Mouse (Mus musculus) adrenal gland, postnatal 36 days (tissue): ENCODE data around the gene Ms4a5. TPM values are rescaled to one million over a fixed set of nuclear protein-coding genes. Genes with fewer than 3 reads are reported as not detected.
"Not testable (repeated sequence)": the region's sequence is repeated elsewhere in the genome, so short reads cannot be mapped to it uniquely, and the experiment has no call there.

ENCODE experiments used
- DNase-seq, 2 experiments: peaks; one replicate each; pipeline ENCODE4 v3.0.0; 2021; ENCODE audit warnings: mixed read lengths in 1 of 2
- long read RNA-seq, 2 experiments: library from polyadenylated mRNA; stranded (forward); transcript quantifications; one replicate each; pipeline ENCODE4 v2.0.0; 2021; ENCODE audit warnings: borderline sequencing depth in 2 of 2
- total RNA-seq, 2 experiments: library from RNA; stranded (reverse); gene quantifications; 2 replicates each; pipeline ENCODE4 v1.2.3; 2021

Gene Ms4a5
- total RNA-seq = not detected
- long read RNA-seq, experiment 1 = 0 reads
- long read RNA-seq, experiment 2 = 0 reads

DNA sequence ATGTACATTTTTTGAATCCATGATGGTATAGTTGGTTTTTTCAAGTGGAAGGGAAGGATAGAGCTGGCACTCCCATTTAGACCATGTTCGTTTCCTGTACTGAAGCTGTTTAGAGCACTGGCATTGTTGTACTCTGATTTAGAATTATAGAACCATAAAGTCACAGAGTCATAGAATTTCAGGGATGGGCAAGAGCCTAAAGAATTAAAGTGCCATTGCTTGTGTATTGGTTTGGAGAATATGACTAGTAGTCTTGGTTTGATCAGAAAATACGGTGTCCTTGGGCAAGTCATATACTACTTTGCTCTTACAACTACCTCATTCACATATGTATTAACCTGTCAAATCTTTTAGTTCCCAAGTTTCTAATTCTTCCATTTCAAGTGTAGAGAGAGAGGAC is at the start of gene Ms4a5:
Gene Ms4a5 (minus strand): TSS at position 101 of the 400 bp plus-strand sequence.
- DNase-seq = no peak

DNA sequence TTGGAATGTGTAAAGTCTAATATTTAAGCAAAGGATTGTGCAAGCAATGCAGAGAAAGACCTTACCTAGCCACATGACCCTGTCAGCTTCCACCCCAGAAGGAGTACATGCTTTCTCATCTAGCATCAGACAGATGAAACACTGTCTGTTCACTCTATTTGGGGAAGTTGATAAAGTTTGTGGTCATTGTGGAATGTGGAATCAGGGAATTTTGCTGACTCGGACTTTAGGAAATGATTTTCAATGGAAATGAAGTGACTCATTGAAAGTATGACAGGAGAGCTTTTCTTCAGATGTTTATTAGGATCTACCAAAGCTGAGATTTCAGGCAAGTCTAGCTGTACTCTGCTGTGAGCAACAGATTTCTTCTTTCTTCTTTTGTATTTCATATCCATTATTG is 37.5 kb upstream of the Ms4a5 start:
- no peak for DNase-seq

DNA sequence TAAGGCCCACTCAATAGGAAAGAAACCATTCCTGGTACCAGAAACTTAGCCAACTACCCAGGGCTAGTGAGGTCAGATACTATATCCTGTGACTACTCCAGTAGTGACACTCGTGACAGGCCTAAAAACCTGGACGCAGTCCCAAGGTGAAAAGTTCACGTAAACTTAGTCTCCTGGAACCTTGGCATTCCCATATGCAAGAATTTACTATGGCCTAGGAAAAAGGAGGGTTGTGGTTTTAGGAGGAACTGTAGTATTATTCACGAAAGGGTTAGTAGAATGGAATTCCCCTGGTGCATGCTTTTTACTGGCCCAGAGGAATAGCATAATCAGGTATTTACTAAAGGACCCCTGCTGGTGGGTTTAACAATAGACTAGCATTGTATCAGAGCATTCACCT is 33.1 kb upstream of the Ms4a5 start:
- DNase-seq = no peak

DNA sequence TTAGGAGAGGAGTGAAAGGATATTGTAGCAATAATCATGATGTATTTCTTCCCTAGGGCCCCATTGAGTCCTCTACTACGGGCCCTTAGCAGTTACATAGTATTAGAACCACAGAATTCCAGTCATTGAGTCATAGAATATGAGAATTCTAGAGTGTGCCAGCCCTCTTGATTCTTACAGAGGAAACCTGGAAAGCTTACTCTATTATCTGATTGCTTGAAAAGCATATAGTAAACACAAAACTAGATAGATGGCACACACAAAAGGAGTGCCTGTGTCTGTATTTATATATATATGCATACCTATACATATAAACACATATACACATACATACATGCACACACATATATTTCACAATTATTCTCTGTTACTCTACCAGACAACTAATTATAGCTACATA is 30.7 kb upstream of the Ms4a5 start, which contains the start of gene Ms4a14:
Gene Ms4a14 (minus strand): TSS at position 101 of the 400 bp plus-strand sequence.
- DNase-seq = no peak

DNA sequence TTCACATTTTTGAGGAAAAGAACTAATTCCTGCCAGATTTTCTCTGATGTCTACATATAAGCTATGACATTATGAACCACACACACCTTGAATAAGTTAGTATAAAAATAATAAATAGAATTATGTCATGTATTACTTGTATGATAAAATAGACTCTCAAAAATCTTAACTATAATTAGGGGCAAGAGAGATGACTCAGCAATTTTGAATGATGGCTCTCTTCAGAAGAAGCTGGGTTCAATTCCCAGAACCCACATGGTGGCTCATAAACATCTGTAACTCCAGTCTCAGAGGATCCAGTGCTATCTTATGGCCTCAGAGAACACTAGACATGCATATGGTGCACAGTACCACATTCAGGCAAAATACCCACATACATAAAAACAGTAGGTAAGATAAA is 25.2 kb upstream of the Ms4a5 start:
- no peak for DNase-seq

DNA sequence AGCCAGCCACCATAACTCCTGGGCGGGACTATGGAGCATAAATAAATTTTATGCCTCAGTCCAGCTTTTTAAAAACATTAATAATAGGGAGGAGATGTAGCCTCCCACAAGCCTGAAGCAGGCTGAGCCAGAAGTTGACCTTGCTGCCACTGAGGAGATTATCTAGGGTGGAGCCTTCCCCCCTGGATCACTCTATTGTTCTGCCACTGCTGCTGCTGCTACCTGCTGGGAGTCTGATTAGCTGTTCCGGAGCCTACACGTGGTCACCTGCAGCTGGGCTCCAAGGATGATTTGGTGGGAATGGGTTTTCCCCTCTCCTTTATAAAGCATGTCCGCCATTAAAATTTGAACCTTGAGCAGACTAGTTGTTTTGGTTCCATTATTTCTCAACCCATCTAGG is 15.9 kb upstream of the Ms4a5 start:
- not testable (repeated sequence) for DNase-seq

DNA sequence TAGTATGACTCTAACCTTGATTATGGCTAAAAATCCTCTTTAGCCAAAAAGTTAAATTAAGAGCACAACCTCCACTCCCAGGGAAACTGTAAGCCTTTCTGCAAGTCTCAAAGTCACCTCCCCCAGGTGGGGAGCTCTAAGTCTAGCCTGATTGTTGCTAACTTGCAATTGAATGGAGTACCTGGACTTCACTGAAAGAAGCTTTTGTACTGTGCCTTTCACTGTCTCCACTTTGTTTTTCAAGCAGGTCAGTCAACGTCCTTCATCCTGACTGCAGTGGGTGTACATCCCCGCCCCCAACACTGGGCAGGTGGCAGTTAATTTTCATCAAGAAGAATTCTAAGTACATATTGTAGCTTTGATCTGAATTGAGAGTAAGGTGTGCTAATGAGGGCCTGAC is 15.3 kb upstream of the Ms4a5 start:
- DNase-seq = no peak

DNA sequence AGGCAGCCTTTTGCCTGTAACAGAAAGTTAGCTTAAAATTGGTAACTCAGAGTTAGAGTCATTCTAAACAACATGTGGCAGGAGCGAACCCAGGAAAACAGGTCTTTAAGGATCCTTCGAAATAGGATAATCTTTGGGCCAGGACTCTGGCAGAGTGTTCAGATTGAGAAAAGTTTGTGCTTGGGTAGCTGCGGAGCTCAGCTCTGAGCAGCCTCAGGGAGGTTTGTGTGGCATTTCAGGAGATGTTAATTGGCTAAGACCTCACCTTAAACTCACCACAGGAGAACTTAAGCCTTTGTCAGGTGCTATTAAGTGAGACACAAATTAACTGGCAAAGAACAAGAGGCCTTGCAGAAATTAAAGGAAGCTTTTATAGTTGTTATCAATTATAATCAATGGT is 9.9 kb upstream of the Ms4a5 start:
- DNase-seq = not testable (repeated sequence)

DNA sequence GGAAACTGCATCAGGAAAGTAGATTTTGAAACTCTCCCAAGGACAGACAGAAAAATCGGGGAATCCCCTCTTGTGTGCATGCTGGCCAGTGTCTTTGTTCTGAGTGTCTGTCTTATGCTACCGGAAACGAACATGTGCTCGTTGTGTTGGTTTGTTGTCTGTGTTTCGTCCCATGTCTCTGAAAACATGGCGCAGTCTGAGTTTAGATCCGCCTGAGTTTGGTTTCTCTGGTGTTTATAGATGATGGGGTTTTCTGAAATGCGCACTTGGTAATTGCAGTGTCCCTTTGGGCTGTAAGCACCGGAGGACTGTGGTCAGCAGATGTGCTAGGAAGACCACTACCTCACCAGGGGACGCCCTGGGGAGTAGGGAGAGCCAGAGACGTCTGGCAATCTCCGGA is 9.3 kb upstream of the Ms4a5 start:
- DNase-seq = peak in 1 of 2 experiments; percentile 5

DNA sequence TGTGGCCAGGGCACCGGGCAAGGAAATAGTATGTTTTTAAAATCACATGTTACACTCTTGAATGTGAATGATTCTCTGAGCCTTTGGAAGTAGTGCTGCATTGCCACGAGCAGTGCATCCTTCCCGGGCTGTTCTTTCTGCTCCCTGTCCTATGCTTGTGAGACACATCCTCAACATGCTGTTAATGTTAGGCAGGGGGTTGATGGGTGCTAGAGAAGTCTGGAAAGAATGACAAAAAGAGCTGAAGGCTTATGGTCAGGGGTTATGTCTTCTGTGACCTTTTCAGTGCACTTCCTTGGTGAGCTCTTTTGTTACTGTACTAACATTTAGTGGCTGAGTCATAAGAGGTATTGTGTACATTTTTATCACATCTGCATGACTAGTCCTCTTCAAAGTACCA is 3.5 kb downstream of the Ms4a5 start:
- DNase-seq = no peak

DNA sequence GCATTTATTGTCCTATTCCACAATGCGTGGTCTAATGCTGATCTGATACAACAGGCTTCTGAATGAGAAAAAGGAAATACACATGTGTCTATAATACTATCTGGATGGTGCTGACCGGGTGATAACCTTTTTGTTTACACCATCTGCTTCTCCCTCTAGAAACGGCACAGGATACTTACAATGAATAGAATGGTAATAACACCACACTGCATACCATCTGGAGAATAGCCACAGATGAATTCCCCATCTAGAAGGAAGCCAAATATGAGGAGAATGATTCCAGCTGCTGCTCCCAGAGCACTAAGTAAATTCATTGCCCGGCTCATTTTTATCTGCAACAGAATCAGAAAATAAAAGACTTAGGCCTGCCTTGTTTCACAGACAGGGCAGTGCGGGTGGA is 7.2 kb downstream of the Ms4a5 start:
- DNase-seq = no peak

DNA sequence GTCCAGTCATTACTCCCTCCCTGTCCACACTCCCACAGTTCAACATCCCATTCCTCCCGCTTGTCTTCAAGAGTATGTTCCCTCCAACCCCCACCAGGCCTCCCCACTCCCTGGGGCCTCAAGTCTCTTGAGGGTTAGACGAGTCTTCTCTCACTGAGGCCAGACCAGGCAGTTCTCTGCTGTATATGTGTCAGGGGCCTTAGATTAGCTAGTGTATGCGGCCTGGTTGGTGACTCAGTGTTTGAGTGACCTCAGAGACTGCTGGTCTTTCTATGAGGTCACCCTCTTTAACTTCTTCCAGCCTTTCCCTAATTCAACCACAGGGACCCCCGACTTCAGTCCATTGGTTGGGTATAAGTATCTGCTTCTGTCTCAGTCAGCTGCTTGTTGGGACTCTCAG is 16.7 kb downstream of the Ms4a5 start:
- DNase-seq = no peak

DNA sequence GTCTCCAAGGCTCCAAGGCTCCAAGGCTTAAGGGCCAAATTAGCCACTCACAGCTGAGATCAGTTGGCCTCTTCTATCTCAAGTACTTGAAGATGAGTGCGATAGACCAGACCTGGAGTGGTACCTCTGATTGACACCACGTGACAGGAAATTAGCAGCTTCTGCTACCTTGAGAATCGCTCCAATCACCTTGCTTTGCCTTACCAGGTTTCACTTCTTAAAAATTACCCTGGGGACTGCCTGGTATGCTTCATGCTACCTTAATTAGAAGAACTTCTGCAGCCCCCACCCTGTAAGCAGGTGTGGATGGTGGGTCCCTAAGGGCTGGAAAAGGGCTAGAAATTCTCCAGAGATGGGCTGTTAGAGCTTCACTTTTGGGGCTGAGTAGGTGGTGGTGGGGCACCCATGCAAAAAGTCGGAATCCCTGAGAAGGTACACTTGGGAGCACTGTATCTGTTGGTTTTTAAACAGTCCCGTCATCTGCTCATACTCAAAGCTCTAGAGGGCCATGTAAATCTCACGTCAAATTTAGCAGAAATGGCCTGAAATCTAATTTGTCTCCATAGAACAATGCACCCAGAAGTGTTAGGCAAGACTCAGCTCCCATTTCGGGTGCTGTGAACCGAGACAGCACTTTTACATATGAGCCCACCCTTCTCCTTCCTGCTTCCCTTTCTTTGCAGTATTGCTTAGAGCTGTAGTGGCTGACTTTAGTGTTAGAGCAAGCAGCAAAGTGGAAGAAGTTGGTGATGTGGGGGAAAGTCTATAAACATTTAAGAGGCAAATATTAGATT is 17.4 kb downstream of the Ms4a5 start, which contains the start of gene Ms4a1:
Gene Ms4a1 (minus strand): TSS at position 190 of the 794 bp plus-strand sequence.
- no peak for DNase-seq

DNA sequence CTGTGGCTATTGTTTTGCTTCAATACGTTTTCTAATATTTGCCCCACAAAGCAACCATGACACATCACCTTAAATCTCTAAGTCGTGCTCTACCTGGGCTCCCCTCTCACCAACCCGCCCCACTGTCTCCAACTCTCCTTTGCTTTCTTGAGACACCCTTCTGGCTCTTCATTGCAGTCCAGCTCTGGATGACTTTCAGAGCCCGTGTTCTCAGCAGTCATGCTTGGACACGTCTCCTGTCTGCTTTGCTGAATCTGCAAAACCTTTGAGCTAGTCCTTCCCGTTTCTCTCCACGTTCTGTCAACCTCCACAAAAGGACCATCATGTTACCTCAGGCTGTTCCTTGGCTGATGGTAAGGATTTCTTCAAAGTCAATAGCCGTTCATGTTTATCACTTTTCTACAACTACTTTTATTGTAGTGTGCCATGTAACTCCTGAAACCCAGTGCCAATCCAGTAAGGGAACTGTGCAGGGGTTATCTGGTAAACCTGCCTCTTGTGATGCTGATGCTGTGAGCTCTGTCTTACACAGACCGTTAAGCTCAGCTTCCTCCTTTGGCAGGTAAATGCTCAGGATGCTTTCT is 19.0 kb downstream of the Ms4a5 start:
- no peak for DNase-seq

DNA sequence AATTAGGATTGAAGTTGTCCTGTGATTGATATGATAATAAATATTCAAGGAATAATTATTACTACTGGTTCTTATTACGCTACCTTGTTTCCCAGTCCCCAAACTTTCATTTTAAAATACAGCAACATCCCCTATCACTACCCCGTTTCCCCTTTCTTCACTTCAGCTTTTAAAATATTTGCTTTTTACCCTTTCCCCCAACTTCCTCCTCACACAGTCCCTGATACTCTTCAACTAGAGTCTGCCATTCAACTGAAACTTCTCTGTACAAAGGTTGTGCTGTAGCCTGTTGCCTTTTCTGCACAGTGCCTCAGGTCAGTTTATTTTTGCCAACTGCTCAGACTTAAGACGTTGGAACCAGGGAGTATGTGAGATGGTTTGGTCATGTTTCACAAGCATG is 20.1 kb downstream of the Ms4a5 start:
- no peak for DNase-seq

DNA sequence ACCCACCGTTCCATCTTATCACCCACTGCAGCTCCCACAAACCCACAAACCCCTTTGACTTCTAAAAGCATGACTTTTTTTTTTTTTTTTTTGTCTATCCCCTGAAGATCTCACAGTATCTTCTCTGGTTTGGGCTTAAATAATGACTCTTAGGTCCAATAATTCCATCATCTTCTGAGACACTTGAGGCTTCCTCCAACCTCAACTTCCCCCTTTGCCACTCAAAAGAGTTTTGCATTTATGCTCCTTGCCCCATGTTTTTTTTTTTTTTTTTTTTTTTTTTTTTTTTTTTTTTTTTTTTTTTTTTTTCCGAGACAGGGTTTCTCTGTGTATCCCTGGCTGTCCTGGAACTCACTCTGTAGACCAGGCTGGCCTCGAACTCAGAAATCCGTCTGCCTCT is 20.7 kb downstream of the Ms4a5 start:
- not testable (repeated sequence) for DNase-seq

DNA sequence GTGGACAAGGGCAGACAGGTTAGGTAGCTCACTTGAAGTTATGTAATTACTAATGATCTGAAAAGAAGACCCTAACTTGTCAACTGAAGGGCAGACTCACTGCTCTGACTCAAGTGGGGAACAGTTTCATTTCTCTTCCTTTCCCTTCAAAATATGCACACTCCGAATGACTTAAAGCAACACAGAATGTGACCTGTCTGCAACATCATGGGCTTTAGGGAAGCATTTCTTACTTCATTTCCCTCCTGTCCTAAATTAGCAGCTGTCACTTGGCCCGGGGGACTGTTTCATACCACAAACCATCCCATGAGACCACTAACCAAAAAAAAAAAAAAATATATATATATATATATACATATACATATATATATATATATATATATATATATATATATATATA is 22.2 kb downstream of the Ms4a5 start:
- no peak for DNase-seq

DNA sequence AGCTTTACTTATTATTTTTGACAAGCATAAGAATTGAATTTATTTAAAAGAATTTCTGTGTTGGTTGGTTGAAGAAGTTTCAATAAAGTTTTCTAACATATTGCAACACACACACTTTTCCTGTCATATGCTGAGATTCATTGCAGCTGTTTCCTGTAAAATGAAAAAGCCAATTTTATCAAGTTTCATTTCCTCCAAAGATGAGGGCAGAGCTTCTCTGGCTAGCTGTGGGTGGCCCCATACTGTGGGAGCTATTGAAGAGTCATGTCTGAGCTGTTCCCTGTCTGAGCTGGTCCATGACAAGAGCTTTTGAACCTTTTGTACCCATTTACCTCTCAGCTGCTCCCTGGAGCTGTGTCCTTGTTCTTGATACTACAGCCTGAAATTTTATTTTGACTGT is 39.4 kb downstream of the Ms4a5 start:
- no peak for DNase-seq

DNA sequence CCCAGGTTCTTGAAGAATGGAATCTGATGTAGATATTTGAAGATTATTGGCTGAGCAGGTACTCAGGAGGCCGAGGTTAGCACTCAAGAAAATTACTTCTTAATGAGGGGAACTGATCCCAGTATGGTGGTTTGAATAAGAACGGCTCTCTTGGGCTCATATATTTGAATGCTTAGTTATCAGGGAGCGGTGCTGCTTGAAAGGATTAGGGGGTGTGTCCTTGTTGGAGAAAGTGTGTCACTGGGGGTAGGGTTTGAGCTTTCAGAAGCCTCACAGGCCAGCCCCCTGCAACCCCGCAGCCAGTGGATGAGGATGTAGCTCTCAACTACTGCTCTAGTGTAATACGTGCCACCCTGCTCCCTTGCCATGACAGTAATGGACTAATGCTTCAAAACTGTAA is 41.1 kb downstream of the Ms4a5 start:
- DNase-seq = no peak

DNA sequence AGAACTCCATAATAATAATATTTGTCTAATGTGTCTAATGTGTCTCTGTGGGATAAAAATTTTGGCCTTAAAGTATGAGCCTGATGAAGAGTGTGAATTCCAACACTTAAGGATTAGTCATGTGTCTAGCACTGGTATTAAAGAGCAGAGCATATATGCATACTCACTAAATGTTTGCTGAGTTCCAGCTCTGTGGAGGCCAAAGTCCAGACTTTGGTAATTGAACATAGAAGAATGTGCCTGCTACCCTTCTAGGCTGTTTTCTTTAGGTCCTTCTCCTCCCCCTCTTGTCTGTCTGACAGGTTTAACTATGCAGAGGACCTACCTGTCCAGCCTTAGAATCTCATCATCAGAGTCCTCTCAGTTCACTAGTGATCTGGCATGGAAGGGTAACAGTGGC is 47.9 kb downstream of the Ms4a5 start:
- no peak for DNase-seq

DNA sequence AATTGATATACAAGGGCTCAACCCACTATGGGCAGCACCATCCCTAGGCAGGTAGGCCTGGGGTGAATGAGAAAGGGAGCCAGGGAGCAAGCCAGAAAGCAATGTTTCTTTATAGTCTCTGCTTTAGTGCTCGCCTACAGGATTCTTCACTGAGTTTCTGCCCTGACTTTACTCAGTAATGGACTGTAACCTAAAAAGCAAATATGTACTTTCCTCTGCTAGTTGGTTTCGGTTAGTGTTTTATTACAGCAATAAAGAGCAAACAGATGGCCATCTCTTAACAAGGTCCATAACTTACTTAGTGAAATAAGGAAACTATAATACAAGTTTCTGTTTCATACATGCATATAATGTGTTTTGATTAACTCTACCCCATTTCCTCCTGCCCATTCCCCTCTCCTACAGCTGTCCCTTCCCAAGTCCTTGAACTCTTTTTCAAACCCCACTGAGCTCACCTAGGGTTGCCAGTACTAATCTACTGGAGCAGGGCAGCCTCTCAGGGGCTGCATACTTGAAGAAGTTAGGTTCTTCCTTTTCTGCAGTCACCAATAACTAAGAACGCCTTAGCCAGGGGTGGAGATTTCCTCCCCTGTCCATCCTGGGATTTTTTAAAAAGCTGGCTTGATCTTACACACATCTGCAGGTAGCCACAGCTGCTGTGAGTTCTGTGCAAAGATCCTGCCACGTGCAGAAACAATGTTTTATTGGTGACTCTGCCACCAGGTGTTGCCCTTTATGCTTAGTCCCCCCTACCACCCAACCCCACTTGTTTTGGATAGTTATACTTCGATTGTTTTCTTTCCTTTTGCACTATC is 48.5 kb downstream of the Ms4a5 start:
- no peak for DNase-seq

DNA sequence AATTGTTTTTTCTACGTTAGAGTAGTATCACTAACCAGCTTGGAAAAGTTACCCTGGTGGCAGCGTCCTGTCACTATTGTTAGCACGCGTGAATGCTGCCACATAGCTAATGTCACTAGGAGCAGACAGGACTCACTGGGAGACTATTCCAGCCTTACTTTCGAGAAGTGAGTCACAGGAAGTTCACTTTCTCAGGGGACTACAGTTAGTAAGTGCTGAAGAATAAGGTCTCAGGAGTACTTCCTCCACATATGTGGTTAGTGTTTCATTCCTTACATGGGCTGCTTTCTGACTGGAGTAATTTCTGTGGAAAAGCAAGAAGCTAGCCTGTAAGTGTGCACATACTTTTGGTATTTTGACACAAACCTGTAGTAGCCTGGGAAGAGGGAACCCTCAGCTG is 49.4 kb downstream of the Ms4a5 start:
- no peak for DNase-seq

DNA sequence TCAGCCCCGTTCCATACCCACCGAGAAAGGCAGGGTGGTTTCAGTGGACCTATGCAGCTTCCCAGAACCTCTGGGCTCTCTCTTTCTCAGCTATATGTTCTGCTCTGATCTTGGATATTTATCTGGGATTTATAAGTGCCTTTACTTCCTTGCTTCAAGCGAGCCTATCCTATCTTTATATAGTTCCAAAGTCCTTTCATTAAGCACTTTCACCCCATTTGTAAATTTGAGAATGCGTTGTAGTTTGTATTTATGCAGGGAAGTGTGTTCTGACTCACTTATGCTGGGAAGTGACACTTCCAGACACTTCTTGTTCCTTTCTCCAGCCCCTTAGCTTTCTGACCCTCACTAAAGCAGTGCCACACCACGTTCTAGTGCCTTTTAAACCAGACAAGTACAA is 51.3 kb downstream of the Ms4a5 start, which contains the start of gene Ms4a12:
Gene Ms4a12 (minus strand): TSS at position 101 of the 400 bp plus-strand sequence.
- DNase-seq = no peak
